Mouse (Mus musculus): Measurements from ENCODE around the gene Nodal. TPM values are rescaled to one million over a fixed set of nuclear protein-coding genes. Genes with fewer than 3 reads are reported as not detected.

Gene Nodal
- total and polyA plus RNA-seq, 2 experiments: 0.06 to 0.18 TPM

DNA sequence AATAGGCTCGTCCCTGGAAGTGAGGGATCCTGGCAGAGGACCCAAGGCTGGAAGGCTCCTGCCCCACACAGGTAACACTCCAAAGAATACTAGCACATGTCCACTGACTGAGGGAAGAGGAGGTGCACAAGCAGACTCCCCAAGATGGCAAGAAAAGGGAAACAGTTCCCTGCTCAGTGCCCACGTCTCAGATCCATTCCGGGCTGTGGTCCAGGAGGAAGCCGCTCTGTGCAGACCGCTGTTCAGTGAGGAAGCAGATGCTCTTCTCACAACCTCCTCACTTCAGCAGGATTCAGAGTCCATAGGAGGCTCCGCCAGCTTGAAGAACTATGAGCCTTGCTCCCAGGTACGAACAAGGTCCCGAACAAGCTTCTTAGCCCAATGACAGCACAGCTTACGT lies 13.6 kb downstream of the Nodal start:
- H3K36me3 ChIP-seq (ENCODE audit: control insufficient read depth, insufficient read depth, low read length): peaks cover 40% of the 10 kb centered on the region
- DNase-seq (ENCODE audit: extremely low read depth, low read depth, low spot score): no peak

DNA sequence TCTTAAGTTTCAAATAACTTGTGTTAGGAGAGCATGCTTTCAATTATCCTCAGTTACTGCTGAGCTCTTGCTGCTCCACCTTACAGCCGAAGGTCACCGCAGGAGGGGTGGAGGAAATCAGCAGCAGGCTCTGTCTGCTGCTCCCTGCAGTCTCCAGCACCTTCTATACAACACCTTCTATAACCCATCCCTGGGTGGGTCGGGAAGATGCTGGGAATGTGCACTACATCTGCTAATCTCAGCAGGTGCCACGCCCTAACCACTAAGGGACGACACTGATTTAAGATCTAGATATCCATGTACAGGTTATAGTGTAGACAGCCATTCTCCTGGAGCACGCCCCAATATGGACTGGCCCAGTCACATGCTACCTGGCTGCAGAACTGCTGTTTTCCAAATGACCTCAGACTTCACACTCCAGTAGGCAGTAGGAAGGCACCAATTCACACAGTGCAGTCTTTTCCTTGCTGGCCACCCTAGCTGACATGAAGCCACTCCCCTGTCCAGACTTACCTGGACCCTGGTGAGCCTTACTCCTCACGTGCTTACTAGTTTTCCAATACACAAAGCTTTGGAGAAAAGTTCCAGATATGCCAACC lies 22.5 kb downstream of the Nodal start:
- H3K4me3 ChIP-seq (ENCODE audit: insufficient read depth, low read depth, low read length): no peak overlapping the region
- H3K79me2 ChIP-seq (ENCODE audit: control insufficient read depth, insufficient read depth, low read length): peaks cover 45% of the 10 kb centered on the region
- WGBS: 81% methylated on average over 7 of the region's 7 CpGs
- no peak overlapping the region for H3K27ac ChIP-seq (replicated peaks; ENCODE audit: insufficient read depth, low read depth, low read length)
- TF ChIP-seq CTCF (IDR thresholded peaks at IDR 0.05; ENCODE audit: low read depth, low read length) (no peak), POLR2A (IDR thresholded peaks at IDR 0.05; ENCODE audit: extremely low read depth, insufficient read depth, low read length) (no peak)
- H3K27me3 ChIP-seq (ENCODE audit: control insufficient read depth, insufficient read depth, low read length): no peaks in the 10 kb centered on the region
- peaks cover 20% of the 10 kb centered on the region for H3K4me1 ChIP-seq (ENCODE audit: control insufficient read depth, insufficient read depth, low read length)
- H3K36me3 ChIP-seq (ENCODE audit: control insufficient read depth, insufficient read depth, low read length): peaks cover 12% of the 10 kb centered on the region
- H3K9ac ChIP-seq (ENCODE audit: low read depth, low read length): no peak overlapping the region
- peak; percentile 65 for DNase-seq (ENCODE audit: extremely low read depth, low read depth, low spot score)

More for the DNA sequence above, 13.6 kb downstream of the Nodal start:
- Histone ChIP-seq H3K4me1 (ENCODE audit: control insufficient read depth, insufficient read depth, low read length) (peaks cover 17% of the 10 kb centered on the region), H3K79me2 (ENCODE audit: control insufficient read depth, insufficient read depth, low read length) (peaks cover 8% of the 10 kb centered on the region; the same call in 1 of the 2 replicates), H3K27ac (replicated peaks; ENCODE audit: insufficient read depth, low read depth, low read length) (no peak overlapping the region), H3K4me3 (ENCODE audit: insufficient read depth, low read depth, low read length) (no peak overlapping the region), H3K9ac (ENCODE audit: low read depth, low read length) (no peak overlapping the region), H3K27me3 (ENCODE audit: control insufficient read depth, insufficient read depth, low read length) (no peaks in the 10 kb centered on the region)
- WGBS: 62% methylated on average over 9 of the region's 9 CpGs
- no peak for TF ChIP-seq CTCF (IDR thresholded peaks at IDR 0.05; ENCODE audit: low read depth, low read length)
- no peak for TF ChIP-seq POLR2A (IDR thresholded peaks at IDR 0.05; ENCODE audit: extremely low read depth, insufficient read depth, low read length)

DNA sequence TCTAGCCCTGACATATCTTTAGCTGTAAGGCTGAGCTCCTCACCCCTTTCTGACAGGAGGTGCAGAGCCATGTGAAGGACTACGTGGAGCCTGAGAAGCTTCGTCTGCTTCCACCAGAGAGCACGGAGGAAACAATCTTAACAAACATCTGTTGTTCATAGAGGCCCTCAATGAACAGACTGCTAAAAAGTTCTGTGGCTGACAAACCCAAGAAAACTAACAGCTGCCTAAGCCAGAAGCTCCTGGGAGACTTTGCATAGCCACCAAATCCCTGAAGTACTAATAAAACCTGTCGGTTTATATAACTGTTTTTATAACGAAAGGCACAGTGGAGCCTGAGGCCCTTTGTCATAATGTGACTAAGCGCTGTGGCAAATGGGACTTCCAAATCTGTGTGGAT lies 25.7 kb downstream of the Nodal start:
- peaks cover 43% of the 10 kb centered on the region for H3K4me1 ChIP-seq (ENCODE audit: control insufficient read depth, insufficient read depth, low read length)

DNA sequence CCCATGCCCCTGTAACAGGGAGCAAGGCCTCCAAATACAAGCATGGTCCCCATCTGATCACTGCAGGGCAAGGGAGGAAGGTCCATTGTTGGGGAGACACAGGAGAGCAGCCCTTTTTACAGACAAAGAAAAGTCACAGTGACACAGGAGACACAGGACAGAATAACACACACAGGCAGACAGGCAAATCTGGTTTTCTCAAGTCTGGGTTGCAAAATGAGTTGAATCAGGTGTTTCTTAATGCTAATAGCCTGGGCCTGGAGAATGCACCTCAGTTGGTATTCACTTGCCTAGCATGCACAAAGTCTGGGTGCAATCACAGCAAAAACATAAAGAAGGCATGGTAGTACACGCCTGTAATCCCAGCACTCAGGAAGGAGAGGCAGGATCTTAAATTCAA lies 26.1 kb downstream of the Nodal start:
- Histone ChIP-seq H3K4me1 (ENCODE audit: control insufficient read depth, insufficient read depth, low read length) (peaks cover 47% of the 10 kb centered on the region), H3K4me3 (ENCODE audit: insufficient read depth, low read depth, low read length) (no peak overlapping the region), H3K36me3 (ENCODE audit: control insufficient read depth, insufficient read depth, low read length) (peaks cover 4% of the 10 kb centered on the region; the same call in 1 of the 2 replicates), H3K27ac (replicated peaks; ENCODE audit: insufficient read depth, low read depth, low read length) (peak overlapping the region; percentile 31), H3K79me2 (ENCODE audit: control insufficient read depth, insufficient read depth, low read length) (peaks cover 67% of the 10 kb centered on the region), H3K9ac (ENCODE audit: low read depth, low read length) (peak overlapping the region; percentile 10; the same call in 1 of the 2 replicates), H3K27me3 (ENCODE audit: control insufficient read depth, insufficient read depth, low read length) (no peaks in the 10 kb centered on the region)
- DNase-seq (ENCODE audit: extremely low read depth, low read depth, low spot score): no peak
- WGBS: 37% methylated on average over 1 of the region's 1 CpGs
- TF ChIP-seq CTCF (IDR thresholded peaks at IDR 0.05; ENCODE audit: low read depth, low read length): no peak
- no peak for TF ChIP-seq POLR2A (IDR thresholded peaks at IDR 0.05; ENCODE audit: extremely low read depth, insufficient read depth, low read length)

More for the DNA sequence above, 25.7 kb downstream of the Nodal start:
- Histone ChIP-seq H3K27me3 (ENCODE audit: control insufficient read depth, insufficient read depth, low read length) (no peaks in the 10 kb centered on the region), H3K27ac (replicated peaks; ENCODE audit: insufficient read depth, low read depth, low read length) (peak overlapping the region; percentile 31), H3K4me3 (ENCODE audit: insufficient read depth, low read depth, low read length) (no peak overlapping the region), H3K36me3 (ENCODE audit: control insufficient read depth, insufficient read depth, low read length) (peaks cover 4% of the 10 kb centered on the region; the same call in 1 of the 2 replicates), H3K79me2 (ENCODE audit: control insufficient read depth, insufficient read depth, low read length) (peaks cover 67% of the 10 kb centered on the region), H3K9ac (ENCODE audit: low read depth, low read length) (0 out of 2 replicates have a peak overlapping the region, but pooled peaks have one; percentile 10)
- WGBS: 41% methylated on average over 6 of the region's 6 CpGs
- DNase-seq (ENCODE audit: extremely low read depth, low read depth, low spot score): no peak
- TF ChIP-seq CTCF (IDR thresholded peaks at IDR 0.05; ENCODE audit: low read depth, low read length): no peak
- no peak for TF ChIP-seq POLR2A (IDR thresholded peaks at IDR 0.05; ENCODE audit: extremely low read depth, insufficient read depth, low read length)

DNA sequence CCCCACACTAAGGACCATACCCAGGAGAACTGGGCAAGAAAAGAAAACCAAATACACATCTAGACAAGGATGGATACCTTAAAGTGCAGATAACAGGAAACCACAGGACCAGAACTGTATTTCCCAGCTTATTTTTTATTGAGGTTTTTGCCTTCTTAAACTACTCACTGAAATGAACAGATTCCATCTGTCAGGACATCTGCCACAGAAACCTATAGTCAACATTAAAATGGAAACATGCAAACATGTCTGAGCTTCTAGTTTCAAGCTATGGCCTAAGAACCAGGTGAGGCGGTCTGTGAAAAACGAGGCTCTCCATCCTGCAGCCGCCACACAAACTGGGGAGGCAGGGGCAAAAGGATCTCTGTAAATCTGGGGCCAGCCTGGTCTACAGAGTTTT lies 27.2 kb downstream of the Nodal start:
- no peak overlapping the region for H3K4me3 ChIP-seq (ENCODE audit: insufficient read depth, low read depth, low read length)
- no peak for TF ChIP-seq POLR2A (IDR thresholded peaks at IDR 0.05; ENCODE audit: extremely low read depth, insufficient read depth, low read length)
- no peak for TF ChIP-seq CTCF (IDR thresholded peaks at IDR 0.05; ENCODE audit: low read depth, low read length)
- peaks cover 52% of the 10 kb centered on the region for H3K4me1 ChIP-seq (ENCODE audit: control insufficient read depth, insufficient read depth, low read length)
- H3K27ac ChIP-seq (replicated peaks; ENCODE audit: insufficient read depth, low read depth, low read length): no peak overlapping the region
- no peaks in the 10 kb centered on the region for H3K27me3 ChIP-seq (ENCODE audit: control insufficient read depth, insufficient read depth, low read length)
- peaks cover 2% of the 10 kb centered on the region; the same call in 1 of the 2 replicates for H3K36me3 ChIP-seq (ENCODE audit: control insufficient read depth, insufficient read depth, low read length)
- H3K79me2 ChIP-seq (ENCODE audit: control insufficient read depth, insufficient read depth, low read length): peaks cover 77% of the 10 kb centered on the region
- DNase-seq (ENCODE audit: extremely low read depth, low read depth, low spot score): no peak
- H3K9ac ChIP-seq (ENCODE audit: low read depth, low read length): no peak overlapping the region
- 68% methylated on average over 3 of the region's 3 CpGs for WGBS

Measured in liver, adult 2 months (tissue).